Mouse (Mus musculus) embryo, embryonic 11.5 days (tissue): Measurements from ENCODE around the gene Glis2.

Experiments used
- DNase-seq: peaks from one replicate; pipeline ENCODE4 v3.0.0-alpha.2; 2012; ENCODE audit warnings: low read depth, low spot score

Glis2 gene

DNA sequence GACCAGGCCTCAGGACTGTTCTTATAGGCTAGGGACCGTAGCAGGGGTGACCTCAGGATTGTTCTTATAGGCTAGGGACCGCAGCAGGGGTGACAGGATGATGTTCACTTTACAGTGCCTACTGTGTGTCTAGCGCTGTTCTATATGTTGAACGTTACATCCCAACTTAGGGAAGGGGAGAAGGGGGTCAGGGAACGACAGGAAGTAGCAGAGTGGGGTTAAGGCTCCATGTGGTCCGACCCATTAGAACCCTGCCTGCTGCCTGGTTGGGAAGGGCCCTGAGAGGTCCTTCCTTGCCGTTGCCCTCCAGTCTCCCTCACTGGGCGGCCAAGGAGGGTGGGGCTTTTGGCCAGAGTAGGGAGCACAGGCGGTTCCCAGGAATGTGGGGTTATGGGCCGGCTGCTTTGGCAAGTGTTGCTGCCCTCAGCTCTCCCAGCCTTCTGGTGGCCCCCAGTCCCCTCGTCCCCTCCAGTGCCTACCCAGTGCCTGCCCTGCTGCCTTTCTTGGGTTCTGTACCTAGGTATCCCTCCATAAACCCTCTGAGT lies 9.9 kb downstream of the Glis2 start:
- DNase-seq: no peak

DNA sequence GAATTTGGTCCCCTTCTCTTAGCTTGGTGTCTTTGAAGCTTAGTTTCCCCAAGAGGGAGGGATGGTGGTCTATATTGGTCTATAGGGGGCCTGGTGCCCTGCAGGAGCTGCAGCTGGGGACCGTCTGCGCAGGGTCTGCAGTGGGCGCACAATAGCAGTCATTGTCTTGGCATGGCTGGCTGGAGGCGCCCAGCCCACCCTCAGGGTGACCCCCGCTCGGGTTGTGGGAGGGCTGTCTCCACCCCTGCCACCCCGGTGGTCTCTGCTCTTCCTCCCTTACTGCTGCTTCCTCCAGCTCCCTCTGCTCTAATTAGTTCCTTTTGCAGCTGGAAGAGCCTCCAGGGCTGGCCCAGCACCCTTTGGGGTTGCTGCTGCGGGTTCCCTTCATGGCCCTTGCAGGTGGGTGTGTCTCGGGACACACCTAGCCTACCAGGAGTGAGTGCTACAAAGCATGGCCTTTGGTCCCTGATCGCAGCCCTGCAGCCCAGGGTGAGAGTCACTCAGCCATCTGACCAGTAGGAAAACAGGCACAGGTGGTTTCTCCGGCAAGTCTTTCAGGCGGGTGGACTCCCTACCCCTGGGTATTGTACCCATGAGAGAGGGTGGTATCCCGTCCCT lies 11.1 kb downstream of the Glis2 start:
- no peak for DNase-seq

DNA sequence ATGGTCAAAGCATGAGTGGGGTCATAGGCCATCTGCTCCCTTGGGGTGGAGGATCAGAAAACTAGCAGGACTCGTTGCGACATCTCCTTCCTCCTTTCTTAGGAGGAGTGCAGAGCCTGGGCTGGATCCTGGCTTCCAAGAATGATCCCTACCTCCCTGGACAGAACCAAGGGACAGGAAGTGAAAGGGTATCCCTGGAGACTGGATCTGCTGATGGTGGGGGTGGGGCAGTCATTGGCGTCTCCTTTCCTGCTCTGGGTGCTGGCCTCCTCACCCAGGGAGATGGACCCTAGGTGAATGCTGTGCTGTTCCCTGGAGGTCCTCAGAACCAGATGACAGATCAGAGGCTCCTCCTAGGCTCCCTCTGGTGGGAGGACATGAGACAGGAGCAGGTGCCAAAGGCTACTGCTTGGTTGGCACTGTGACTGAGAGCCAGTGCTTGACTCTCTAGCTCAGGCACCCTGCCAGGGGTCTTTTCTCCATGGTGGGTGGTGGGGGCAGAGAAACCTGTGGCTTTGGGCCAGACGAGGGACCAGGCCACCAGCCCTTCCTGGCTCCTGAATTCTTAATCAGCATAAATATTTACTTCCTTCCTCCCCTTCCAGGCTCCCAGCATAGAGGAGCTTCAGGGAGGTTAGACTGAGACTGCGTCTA lies 12.0 kb downstream of the Glis2 start:
- DNase-seq: no peak

DNA sequence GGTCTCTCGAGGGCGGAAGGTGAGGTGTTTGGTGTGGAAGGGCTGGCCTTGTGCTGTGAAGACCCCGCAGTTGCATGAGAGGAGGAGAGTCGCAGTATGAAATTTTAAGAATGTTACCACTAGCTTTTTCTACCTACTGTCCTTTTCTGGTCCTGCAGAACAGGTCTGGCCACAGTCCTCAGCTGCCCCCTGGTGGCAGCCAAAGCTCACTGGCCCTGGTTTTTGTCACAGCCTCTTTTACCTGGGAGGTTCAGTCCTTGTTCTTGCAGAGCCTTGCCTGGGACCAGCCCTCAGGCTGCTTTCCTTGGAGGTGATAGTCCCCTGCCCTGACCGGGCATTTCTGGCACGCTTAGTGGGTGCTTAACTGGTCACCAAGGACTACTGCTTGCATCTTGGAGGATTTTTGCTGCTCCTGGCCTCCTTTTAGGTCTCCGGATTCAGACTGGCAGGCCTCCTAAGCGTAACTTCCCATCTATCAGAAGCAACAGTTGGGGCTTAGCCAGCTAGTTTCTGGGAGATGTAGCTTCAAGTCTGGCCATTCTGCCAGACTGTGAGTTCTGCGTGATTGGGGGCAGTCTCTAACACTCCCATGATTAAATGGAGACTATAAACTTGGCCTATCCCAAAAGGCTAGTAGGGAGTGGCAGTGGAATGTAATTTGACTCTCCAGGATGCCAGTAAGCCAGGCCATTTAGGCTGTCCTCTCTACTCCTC lies 13.5 kb downstream of the Glis2 start:
- peak; percentile 81 for DNase-seq

DNA sequence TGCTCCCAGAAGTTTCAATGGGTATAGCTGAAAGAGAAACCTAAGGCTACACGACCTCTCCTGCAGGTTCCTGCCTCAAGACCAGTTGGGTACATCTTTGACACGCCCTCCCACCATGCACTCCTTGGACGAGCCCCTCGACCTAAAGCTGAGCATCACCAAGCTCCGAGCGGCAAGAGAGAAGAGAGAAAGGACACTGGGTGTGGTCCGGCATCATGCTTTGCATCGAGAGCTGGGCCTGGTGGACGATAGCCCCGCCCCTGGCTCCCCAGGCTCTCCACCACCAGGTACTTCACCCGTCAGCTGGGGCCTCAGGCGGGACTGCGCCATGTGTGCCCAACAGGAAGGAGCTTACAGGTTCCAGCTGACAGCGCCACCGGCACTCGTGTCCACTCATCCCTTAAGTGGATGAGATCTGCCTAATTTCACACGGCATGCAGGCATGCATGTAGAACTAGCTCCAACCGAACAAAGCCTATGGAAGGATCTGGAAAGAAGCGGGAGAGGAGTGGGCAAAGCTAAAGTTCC lies 14.1 kb downstream of the Glis2 start:
- no peak for DNase-seq

DNA sequence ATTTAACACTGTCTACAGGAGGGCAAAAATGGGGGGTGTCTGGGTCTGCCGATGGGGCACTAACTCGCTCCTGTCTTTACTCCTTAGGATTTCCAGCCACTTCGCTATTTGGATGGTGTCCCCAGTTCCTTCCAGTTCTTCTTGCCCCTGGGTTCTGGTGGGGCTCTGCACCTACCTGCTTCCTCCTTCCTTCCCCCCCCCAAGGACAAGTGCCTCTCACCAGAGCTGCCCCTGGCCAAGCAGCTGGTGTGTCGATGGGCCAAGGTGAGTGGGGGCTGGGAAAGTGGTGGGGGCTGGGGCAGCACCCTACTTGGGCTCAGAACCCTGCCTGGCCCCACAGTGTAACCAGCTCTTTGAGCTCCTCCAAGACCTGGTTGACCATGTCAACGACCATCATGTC lies 16.7 kb downstream of the Glis2 start:
- no peak for DNase-seq

DNA sequence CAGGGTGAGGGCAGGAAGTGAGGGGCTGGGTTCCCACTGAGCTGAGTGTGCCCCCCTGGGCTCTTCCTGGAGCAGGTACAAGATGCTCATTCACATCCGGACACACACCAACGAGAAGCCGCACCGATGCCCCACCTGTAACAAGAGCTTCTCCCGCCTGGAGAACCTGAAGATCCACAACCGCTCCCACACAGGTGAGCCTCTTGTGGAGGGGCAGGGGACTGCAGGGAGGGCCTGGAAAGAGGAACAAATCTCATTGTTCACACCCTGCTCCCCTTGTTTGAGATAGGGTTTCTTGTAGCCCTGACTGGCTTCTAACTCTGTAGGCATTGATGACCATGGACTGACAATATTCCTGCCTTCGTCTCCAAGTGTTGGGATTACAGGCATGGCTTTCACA lies 17.2 kb downstream of the Glis2 start:
- no peak for DNase-seq

DNA sequence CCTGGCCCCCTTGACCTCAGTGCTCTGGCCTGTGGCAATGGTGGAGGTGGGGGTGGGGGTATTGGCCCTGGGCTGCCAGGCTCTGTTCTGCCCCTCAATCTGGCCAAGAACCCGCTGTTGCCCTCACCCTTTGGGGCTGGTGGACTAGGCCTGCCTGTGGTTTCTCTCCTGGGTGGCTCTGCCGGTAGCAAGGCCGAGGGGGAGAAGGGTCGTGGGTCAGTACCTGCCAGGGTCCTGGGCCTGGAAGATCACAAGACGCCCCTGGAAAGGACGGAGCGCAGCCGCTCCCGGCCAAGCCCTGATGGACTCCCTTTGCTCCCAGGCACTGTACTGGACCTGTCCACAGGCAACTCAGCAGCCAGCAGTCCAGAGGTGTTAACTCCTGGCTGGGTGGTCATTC lies 19.2 kb downstream of the Glis2 start:
- no peak for DNase-seq

DNA sequence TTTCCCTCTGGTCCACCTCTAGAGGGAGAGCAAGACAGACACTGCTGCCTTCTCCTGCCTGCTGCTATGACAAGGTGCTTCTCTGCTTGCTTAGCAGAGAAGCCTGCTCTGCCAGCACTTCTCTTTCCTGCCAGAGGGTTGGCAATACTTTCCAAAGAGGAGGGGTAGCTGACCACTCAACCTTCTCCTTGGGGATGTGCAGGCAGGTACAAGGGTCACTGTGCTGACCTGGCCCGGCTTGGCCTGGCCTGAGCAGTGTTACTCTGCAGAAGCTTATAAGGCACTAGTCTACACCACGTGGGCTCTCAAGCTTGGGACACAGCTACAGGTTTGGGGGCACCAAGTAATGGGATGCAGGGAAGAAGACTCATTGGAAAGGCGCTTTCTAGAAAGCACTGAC lies 20.1 kb downstream of the Glis2 start:
- no peak for DNase-seq

DNA sequence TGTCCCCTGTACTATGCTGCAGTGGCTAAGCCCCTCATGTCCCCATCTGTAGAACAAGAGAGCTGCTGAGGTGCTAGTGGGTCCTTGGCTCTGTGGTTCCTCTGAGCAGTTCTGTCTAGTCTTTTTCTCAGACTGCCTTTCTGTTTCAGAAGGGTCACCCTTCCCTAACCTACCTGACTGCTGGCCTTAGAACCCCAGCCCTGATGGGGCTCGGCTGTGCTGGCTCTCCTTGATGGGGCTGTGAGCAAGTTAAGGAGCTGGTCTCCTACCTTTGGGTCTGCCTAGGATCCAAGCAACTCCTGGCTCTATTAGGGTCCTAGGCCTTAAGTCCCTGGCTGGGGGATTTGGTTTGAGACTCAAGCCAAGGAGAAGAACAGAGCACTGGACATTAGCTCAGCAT lies 20.8 kb downstream of the Glis2 start:
- DNase-seq: no peak

DNA sequence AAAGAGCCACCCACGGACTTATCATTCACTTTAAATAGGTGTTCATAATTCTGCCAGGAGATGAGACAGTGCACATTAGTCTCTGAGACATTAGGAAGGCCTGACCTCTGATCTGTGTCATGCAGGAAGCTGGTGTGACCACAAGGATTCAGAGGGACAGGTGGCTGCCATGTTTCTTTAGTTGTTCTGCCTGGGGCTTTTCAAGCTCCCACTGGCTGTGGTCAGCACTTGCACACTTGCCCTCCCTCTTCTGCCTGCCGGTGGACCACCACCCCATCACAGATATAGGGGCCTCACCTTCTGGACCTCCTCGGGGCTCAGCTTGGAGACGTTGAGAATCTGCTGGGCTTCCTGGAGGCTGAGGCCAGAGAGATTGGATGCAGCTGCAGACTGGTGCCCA lies 22.3 kb downstream of the Glis2 start:
- no peak for DNase-seq

DNA sequence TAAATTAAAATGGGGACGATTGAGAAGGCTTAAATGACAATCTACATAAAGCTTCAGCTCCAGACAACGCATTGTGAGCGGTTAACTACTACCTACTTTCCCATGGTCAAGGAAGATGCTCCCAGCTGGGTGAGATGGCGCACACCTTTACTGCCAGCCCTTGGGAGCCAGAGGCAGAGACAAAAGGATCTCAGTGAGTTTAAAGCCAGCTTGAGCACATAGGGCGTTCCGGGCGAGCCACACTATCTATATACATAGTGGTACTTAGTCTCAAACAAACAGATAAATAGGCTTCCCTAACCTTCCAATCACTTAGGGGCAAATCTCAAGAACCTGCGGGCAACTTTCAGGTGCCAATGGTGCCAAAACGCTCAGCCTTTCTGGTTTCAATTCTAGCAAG lies 29.6 kb downstream of the Glis2 start:
- DNase-seq: no peak

DNA sequence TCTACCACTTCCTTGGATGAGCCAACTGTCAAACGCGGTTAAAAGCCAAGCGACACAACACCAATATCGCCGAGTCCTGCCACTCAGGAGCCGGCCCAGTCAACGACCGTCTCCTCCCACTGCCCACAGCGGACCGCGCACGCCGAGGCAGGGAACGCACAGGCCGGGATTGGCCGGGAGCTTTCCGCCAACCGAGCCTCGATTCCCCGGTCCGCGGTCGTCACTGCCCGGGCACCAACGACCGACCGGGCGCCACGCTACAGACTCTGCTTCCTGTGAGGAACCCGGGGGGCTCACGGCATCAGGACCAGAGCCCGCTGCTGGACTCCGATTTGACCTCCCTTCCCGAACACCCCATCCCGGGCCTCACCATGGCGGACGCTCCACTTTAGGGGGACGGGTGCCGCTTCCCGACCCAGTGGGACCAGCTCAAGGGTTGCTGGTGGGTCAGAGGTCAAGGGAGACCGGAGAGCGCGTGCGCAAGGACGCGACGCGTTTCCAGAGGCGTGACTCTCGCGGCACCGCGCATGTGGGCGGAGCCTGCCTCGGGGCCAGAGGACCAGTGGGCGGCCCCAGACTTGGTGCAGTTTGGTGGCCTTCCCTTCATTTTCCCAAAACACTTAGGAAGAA lies 30.1 kb downstream of the Glis2 start, which contains the start of gene Pam16:
Gene Pam16, minus strand, starts transcription at position 508 of the 630 bp plus-strand sequence.
- DNase-seq: peak; percentile 84

DNA sequence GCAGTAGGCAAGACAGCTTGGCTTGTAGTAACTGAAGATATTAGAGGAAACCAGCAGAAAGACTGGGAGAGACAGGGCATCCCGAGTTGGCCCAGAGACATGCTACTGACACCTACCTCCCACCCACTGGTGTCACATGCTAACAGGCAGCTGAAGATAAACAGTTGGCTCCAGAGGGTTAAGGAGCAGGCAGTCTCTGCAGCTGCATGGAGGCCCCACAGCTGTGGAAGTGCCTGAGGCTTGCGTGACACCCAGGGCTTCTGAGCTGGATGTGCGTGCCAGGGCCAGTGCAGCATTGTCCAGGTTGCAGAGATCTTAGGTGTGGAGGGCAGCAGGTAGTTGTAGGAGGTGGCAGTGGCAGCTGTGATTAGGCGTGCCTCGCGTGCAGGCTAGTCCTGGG lies 32.6 kb downstream of the Glis2 start:
- DNase-seq: no peak

DNA sequence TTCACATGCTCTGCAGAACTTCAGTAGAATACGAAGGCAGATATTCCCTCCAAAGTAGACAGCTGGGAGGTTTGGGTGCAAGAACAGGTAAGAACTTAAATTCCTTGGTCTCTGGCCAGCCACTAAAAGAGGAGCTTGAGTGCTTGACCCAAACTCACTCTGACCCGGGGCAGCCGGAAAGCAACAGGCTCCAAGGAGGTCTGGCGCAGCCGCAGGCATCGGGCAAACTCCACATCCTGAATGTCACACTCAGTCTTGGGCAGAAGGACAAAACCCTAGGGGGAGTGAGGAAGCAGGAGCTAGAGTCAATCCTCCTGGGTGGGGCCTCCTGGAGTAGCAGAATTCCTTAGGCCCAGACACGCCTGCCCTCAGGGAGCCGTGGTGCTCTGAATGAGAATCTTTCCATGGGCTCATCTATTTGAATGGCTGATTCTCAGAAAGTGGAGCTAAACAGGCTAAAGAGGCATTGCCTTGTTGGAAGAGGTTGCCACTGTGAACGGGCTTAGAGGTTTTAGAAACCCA lies 34.4 kb downstream of the Glis2 start:
- DNase-seq: no peak

DNA sequence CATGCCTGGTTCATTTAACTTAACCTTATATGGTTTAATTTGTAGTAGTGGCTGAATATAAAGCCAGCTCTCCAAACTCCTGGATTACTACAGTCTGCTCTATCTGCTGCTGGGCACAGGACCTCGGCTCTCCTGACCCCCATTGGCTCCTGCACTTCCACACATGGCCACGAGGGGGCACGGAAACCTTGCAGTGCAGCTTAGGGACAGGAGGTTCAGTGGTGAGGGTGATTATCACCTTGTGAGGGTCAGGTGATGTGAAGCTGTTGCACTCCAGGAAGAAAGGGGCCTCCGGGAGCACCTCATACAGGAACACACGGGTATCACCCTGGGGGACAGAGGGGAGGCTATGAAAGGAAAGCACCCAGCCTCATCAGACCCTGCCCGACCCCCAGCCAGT lies 35.4 kb downstream of the Glis2 start:
- DNase-seq: peak; percentile 55

DNA sequence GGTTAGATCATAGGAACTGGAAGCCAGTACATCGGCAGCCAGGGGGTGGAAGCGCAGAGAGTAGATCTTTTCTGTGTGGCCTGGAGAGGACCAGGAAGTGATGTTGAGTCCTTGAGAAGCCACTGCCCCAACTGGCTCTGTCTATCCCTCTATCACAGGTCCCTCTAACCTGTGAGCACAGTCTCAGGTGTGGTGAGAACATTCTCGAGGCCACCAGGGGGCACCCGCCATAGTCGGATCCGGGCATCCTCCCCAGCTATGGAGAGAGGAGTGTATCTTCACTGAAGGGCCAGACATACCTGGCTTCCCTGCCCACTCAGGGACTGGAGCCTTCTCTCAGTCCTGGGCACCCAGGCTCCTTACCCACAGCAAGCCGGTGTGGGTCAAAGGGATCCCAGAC lies 37.5 kb downstream of the Glis2 start:
- DNase-seq: no peak

DNA sequence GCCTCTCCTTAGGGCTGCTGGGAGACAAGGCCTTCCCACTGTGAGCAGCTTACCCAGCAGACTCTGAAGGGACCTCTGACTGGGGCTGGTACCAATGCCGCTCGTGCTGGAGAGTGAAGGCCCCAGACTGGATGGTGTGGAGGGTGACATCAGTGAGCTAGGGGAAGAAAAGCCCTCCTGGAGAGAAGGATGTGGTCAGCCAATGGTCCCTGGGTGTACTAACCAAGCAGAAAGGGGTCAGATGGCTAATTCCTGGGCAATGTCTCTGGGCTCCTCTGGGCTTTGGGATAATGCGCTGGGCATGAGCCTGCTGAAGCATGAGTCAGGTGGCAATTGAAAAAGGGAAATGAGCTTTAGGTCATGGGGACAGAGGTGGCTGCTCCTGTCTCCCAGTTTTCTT lies 39.1 kb downstream of the Glis2 start:
- no peak for DNase-seq

DNA sequence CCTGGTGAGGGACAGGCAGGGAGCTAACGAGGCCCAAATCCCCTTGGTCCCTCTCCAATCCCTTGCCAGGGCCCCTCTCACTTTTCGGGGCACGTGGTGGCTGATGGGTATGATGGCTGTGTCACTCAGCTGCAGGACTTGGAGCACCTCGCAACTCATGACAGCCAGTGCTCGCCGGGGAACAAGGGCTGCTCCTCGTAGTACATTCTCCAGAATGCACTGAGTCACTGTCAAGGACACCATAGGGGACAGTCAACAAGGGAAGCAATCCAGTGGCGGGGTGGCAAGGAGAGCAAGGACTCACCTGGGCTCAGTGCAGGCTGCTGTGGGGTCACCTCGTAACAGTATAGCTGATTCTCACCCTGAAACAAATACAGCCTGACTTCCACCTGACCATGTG lies 40.2 kb downstream of the Glis2 start:
- no peak for DNase-seq

DNA sequence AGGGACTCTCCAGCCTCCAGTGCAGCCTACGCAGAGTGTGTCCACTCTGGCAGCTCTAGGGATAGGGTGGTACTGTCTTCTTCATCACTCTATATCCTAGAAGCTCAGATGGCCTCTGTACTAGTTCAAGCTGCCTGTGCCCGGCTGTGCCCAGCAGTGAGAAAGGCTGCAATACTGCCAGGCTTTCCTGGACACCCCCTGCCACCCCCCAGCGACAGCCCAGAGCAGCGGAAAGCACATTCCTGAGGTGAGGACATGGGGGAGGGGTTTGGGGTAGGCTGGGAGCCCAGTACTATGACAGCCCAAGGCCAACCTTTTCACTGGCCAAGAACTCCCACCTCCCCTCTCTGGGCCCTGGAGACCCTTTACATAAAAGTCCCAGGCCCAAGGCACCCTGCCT lies 41.2 kb downstream of the Glis2 start:
- DNase-seq: no peak

DNA sequence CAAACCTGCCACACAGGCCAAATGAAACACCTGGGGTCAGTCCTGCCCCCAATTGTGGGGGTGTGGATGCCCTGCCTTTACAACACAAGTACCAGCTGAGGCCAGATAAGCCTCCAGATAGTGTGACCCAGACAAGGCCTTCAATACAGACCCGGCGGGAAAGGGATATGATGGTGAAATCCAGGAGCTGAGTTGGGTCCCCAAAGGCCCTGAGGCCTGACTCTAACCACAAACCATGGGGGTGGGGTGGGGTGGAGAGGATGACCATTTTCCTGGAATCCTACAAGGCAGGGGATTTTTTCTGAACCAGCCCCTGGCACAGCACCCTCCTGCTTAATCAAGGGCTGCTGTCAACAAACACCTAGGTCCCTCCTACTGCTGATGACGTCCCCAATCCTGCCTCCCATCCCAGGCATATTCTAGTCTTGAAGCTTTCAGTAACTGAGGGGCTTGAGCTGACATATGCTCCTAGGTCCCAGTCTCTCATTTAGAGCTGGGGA lies 44.4 kb downstream of the Glis2 start:
- DNase-seq: no peak

DNA sequence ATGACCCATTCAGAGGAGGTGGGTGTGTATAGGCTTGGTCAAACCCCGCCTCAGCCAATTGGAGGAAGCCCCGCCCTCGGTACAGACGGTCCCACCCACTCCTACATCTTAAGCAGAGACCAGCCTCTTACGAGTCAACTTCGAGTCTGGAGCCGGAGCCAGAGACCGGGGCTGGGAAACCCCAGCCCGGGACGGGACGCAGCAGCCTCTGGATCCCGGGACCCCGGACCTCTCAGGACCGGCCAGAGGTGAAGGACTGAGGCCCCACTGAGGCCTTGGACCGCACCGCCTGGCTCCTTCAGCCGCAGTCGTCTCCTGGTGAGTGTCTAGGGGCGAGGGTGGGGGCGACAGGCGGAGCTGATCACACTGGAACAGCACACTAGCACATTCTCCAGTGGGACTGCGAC lies 45.3 kb downstream of the Glis2 start, which contains the start of the genes Vasn and Dnaja3:
Gene Vasn, plus strand, starts transcription at position 111 of the 407 bp plus-strand sequence.
Gene Dnaja3, plus strand, starts transcription at position 159 of the 407 bp plus-strand sequence.
- peak; percentile 77 for DNase-seq
